Mouse (Mus musculus) stomach, embryonic 15.5 days (tissue): ENCODE measurements around the gene Tldc1. TPM values are rescaled to one million over a fixed set of nuclear protein-coding genes. Genes with fewer than 3 reads are reported as not detected.

ENCODE experiments used
- ATAC-seq: fragments of 200-750 bp; cut with Nextera tagmentation; 2 replicates; pipeline ENCODE4 v1.8.0; 2017; ENCODE audit warnings: low read depth, moderate number of reproducible peaks, moderate TSS enrichment; ENCODE audit not compliant: insufficient read depth, low FRiP score
- H3K27ac ChIP-seq: fragments of 300-500 bp; sonication (generic); 2 replicates; pipeline ENCODE4 v1.5.1; 2015; ENCODE audit warnings: mild to moderate bottlenecking, inconsistent platforms
- H3K27me3 ChIP-seq: fragments of 300-500 bp; sonication (generic); replicated peaks from 2 replicates; pipeline ENCODE4 v1.6.1; 2015; ENCODE audit warnings: inconsistent platforms
- H3K36me3 ChIP-seq: fragments of 300-500 bp; sonication (generic); 2 replicates; pipeline ENCODE4 v1.6.1; 2015; ENCODE audit warnings: inconsistent platforms
- H3K4me1 ChIP-seq: fragments of 300-500 bp; sonication (generic); 2 replicates; pipeline ENCODE4 v1.6.1; 2015; ENCODE audit warnings: inconsistent platforms
- H3K4me2 ChIP-seq: fragments of 300-500 bp; sonication (generic); 2 replicates; pipeline ENCODE4 v1.6.1; 2015; ENCODE audit warnings: mild to moderate bottlenecking, inconsistent platforms
- H3K4me3 ChIP-seq: fragments of 300-500 bp; sonication (generic); replicated peaks from 2 replicates; pipeline ENCODE4 v1.5.1; 2015; ENCODE audit warnings: inconsistent platforms
- H3K9ac ChIP-seq: fragments of 300-500 bp; sonication (generic); 2 replicates; pipeline ENCODE4 v1.6.1; 2015; ENCODE audit warnings: inconsistent platforms
- H3K9me3 ChIP-seq: fragments of 300-500 bp; sonication (generic); 2 replicates; pipeline ENCODE4 v1.6.1; 2016; ENCODE audit warnings: inconsistent platforms
- WGBS: fragments of 180-500 bp; shearing (Covaris S2); methylation state at CpG from one replicate; pipeline ENCODE4 v1.1.7; 2015; 5-methylcytosine and 5-hydroxymethylcytosine counted together
- polyA plus RNA-seq: library from polyadenylated mRNA; unstranded; fragments of >200 nt; fragmentation: Nextera tagmentation; extraction: Ambion mirVana; gene quantifications from 2 replicates; pipeline ENCODE4 v1.2.1, GENCODE M21; 2015

Gene Tldc1
- polyA plus RNA-seq, 1 experiment from 2014 or later: 12.9 TPM

DNA sequence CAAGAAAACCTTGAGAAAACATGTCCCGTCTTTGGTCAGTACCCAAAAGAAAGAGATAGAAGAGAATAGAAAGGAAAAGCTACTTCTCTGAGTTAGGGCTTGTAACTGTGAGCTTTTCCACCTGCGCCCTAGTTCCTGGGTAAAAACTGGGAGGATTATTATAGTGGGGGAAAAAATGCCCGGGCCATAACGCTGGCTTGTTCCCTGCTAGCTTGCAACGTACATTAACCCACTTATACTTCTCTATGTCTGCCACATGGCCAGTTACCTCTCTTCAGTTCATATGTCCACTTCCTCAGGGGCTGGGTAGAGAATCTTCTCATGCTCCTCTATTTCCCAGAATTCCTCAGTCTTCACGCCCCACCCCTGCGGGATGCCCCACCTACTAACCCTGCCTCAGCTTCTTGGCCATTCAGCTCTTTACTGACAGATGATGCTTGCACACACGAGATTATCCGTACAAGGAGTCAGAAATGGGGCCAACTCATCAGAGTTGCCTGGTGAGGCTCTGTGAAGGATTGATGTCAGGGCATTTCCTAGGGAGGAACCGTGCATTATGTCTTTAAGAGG, 41.8 kb downstream of the Tldc1 start:
- Histone ChIP-seq H3K9ac (no peak overlapping the region), H3K27ac (no peak overlapping the region), H3K4me2 (no peak overlapping the region), H3K4me1 (peaks cover 5% of the 10 kb centered on the region; the same call in 1 of the 2 replicates), H3K4me3 (no peak overlapping the region), H3K27me3 (no peaks in the 10 kb centered on the region), H3K9me3 (no peaks in the 10 kb centered on the region), H3K36me3 (no peaks in the 10 kb centered on the region)
- ATAC-seq: no peak
- WGBS: 84% methylated on average over 10 of the region's 10 CpGs

DNA sequence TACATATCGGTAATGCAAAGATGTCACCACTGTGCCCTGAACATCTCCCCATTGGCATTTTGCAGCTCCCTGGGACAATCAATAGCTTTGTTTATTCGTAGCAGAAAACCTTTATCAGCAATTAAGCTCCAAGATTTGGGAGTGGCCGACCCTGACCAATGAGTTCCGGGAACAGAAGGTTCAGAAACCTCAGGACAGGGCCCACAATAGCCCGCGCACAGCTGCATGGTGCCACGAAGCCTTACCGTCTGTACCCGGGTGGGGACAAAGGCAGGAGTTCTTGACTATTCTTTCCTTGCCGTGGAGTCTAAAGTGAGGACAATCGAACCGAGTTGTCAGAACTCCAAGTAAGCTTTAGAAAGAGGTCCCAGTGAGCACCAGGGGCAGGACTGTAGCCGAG, 46.1 kb downstream of the Tldc1 start:
- 69% methylated on average over 13 of the region's 13 CpGs for WGBS
- no peaks in the 10 kb centered on the region for H3K4me1 ChIP-seq
- no peak overlapping the region for H3K9ac ChIP-seq
- no peak for ATAC-seq
- H3K27ac ChIP-seq: no peak overlapping the region
- H3K27me3 ChIP-seq: no peaks in the 10 kb centered on the region
- H3K36me3 ChIP-seq: no peaks in the 10 kb centered on the region
- H3K9me3 ChIP-seq: no peaks in the 10 kb centered on the region
- H3K4me2 ChIP-seq: no peak overlapping the region
- H3K4me3 ChIP-seq: no peak overlapping the region

DNA sequence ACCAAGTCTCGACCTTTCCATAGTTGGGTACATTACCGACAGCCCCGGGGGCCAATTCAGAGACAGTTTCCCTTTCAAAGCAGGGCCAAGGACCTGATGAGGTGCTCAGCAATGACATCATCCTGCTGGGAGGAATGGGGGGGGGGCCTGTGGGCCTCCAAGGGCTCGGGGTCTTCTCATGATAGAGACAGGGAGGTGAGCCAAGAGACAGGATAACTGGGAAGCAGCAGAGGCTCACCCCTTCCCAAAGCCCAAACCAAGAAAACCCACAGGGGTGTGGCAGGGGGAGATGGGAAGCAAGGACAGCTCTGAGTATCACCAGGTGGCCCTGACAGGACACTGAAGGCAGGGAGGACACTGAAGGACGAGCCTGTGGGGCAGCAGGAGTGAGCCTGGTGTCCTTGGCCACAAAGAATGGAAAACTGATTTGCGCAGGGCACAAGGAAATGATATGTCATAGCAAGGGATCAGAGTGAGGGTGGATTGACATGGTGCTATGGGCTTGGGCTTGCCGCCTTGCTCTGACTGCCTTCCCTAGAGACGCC, 49.8 kb downstream of the Tldc1 start:
- Histone ChIP-seq H3K4me3 (no peak overlapping the region), H3K36me3 (no peaks in the 10 kb centered on the region), H3K4me2 (no peak overlapping the region), H3K4me1 (no peaks in the 10 kb centered on the region), H3K27me3 (no peaks in the 10 kb centered on the region), H3K9me3 (no peaks in the 10 kb centered on the region), H3K9ac (no peak overlapping the region), H3K27ac (no peak overlapping the region)
- no peak for ATAC-seq
- 84% methylated on average over 8 of the region's 8 CpGs for WGBS

DNA sequence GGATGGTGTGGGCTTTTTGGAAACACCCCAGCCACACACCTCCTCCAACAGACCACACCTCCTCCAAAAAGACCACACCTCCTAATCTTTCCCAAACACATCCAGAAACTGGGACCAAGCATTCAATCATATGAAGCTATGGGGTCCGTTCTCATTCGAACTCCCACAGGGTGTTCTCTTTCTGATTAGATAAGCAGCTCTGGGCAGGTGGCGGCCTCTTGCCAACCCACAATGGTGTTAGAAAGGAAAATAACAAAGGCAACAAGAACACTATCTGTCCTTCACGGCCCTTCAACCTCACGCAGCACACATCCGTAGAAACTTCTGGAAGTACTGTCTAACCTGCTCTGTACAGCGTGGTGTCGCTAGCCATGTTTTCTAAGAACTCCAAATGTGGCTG, 51.1 kb downstream of the Tldc1 start:
- Histone ChIP-seq H3K4me1 (no peaks in the 10 kb centered on the region), H3K27me3 (no peaks in the 10 kb centered on the region), H3K36me3 (no peaks in the 10 kb centered on the region), H3K9me3 (no peaks in the 10 kb centered on the region), H3K4me2 (no peak overlapping the region), H3K9ac (no peak overlapping the region), H3K4me3 (no peak overlapping the region), H3K27ac (no peak overlapping the region)
- no peak for ATAC-seq
- 73% methylated on average over 8 of the region's 8 CpGs for WGBS

DNA sequence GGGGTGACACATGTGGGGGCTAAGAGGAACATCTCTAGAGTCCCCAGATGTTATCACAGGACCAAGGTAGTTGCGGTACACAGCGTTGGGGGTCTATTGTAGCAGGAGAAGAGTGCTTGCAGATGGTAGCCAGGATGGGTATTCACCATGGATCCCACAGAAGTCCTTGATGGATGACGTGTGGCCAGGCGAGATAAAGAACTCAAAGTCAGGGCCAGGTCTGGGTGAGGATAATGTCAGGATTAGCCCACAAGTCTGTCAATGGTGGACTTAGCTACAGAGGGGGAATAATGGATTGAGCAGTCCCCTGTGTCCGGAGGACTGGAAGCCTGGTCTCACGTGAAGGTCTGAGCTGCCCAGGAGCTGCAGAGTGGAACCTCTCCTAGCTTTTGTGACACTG, 53.6 kb downstream of the Tldc1 start:
- no peak overlapping the region for H3K9ac ChIP-seq
- WGBS: 78% methylated on average over 6 of the region's 6 CpGs
- no peak for ATAC-seq
- no peaks in the 10 kb centered on the region for H3K9me3 ChIP-seq
- H3K36me3 ChIP-seq: no peaks in the 10 kb centered on the region
- H3K27me3 ChIP-seq: no peaks in the 10 kb centered on the region
- no peaks in the 10 kb centered on the region for H3K4me1 ChIP-seq
- H3K4me3 ChIP-seq: no peak overlapping the region
- no peak overlapping the region for H3K27ac ChIP-seq
- H3K4me2 ChIP-seq: no peak overlapping the region

DNA sequence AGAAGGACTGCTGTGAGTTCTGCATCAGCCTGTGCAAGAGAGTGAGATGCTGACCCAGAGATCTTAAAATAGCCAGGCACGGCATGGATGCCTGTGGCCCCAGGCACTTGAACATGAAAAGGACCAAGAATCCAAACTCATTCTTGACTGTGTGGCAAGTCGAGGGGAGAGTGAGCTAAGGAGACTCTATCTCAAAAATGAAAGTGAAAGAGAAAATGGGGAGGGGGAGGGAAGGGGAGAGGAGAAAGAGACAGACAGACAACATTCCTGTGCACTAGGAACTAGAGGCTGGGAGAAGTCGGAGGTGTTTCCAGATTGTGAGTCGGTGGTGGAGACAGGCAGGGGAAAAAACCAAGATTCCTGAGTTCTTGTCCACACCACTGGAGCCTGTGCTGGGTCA, 54.5 kb downstream of the Tldc1 start:
- no peaks in the 10 kb centered on the region for H3K9me3 ChIP-seq
- WGBS: 52% methylated on average over 4 of the region's 4 CpGs
- H3K36me3 ChIP-seq: no peaks in the 10 kb centered on the region
- no peak for ATAC-seq
- no peaks in the 10 kb centered on the region for H3K4me1 ChIP-seq
- H3K27me3 ChIP-seq: no peaks in the 10 kb centered on the region
- H3K27ac ChIP-seq: no peak overlapping the region
- no peak overlapping the region for H3K4me3 ChIP-seq
- no peak overlapping the region for H3K9ac ChIP-seq
- H3K4me2 ChIP-seq: no peak overlapping the region

DNA sequence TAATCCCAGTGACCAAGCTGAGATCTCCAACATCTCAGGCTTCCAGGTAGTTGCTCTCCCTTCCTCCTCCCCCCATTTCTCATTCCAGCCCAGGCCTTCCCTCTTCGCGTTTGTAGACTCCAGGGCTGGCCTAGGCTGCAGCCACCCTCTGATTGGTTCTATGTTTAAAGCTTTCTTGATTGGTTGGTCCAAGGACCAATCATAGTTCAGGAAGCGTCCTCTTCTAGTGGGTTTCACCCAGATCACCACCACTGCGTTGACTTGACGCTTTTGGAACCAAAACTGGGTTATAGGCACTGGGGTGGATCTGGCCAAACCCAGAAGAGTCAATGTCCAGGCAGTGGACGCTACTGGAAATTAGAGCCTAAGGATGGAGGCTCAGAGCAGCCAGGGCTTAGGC, 55.9 kb downstream of the Tldc1 start:
- no peaks in the 10 kb centered on the region for H3K36me3 ChIP-seq
- H3K4me1 ChIP-seq: no peaks in the 10 kb centered on the region
- H3K4me2 ChIP-seq: no peak overlapping the region
- no peak overlapping the region for H3K4me3 ChIP-seq
- H3K27ac ChIP-seq: no peak overlapping the region
- ATAC-seq: no peak
- H3K9me3 ChIP-seq: no peaks in the 10 kb centered on the region
- no peaks in the 10 kb centered on the region for H3K27me3 ChIP-seq
- H3K9ac ChIP-seq: no peak overlapping the region
- 54% methylated on average over 6 of the region's 6 CpGs for WGBS

DNA sequence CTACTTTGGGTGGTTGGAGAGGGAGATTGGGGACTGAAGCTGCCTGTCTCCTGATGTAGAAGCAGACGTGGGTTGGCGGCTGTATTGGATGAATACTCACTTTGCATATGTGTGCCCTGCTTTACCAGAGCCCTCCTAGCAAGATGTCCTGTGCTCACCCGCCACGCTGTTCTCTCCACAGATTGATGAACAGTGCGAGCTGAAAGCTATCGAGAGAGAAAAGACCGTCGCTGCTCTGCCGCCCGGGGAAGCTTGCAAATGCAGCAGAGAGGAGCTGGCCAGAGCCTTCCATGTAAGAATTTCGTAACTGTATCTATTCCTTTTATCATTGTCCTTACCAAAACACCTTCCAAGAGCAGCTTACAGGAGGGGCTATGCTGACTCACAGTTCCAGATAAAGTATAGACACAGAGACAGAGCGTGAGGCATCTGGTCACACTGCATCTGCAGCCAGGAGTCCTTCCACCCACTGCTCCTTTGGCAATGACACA, 59.2 kb downstream of the Tldc1 start:
- 71% methylated on average over 12 of the region's 12 CpGs for WGBS
- H3K9me3 ChIP-seq: no peaks in the 10 kb centered on the region
- ATAC-seq: no peak
- H3K27me3 ChIP-seq: no peaks in the 10 kb centered on the region
- H3K36me3 ChIP-seq: no peaks in the 10 kb centered on the region
- no peak overlapping the region for H3K27ac ChIP-seq
- no peak overlapping the region for H3K4me2 ChIP-seq
- H3K9ac ChIP-seq: no peak overlapping the region
- H3K4me3 ChIP-seq: no peak overlapping the region
- H3K4me1 ChIP-seq: peaks cover 14% of the 10 kb centered on the region

DNA sequence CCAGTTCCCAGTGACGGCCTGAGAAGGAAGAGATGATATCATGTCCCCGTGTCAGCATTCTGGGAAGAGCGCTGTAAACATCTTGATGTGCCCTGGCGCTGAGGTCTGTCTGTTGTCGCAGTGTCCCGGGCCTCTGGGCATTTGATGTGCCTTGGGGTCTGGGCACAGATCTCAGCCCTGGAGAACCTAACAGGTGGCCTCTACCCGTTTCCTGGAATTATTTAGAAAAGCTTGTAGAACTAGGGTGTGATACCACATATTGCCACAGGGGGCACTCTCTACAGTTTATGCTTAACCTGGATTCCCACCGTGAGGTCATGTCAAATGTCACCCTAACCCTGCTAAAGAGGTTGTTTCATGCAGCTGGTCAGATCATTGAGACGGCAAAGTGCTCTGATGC, 60.5 kb downstream of the Tldc1 start:
- Histone ChIP-seq H3K4me3 (no peak overlapping the region), H3K27ac (no peak overlapping the region), H3K4me2 (no peak overlapping the region), H3K9ac (no peak overlapping the region), H3K27me3 (no peaks in the 10 kb centered on the region), H3K4me1 (peaks cover 14% of the 10 kb centered on the region), H3K36me3 (no peaks in the 10 kb centered on the region), H3K9me3 (no peaks in the 10 kb centered on the region)
- 56% methylated on average over 9 of the region's 9 CpGs for WGBS
- no peak for ATAC-seq

DNA sequence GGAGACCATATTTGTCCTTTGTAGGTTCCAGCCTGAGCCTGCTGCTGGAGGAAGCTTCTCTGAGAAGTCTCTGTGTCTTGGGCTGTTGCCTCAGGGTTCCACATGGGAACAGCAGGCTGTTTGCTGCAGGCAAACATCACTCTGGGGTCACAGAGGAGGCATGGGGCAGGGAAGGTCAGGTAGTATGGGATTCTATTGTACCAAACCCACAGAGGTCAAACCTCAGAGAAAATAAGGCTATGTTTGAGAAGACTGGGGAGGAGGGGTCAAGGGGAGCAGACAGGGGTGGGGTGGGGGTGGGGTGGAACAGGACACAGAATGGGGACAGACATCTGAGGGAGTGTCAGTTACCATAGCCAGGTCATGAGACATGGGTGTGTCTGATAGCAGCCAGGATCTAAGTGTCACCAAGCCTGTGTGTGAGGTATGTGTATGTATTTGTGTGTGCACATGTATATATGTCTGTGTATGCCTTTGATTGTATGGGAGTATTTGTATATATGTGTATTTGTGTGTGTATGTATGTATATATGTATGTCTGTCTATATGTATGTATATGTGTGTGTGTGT, 61.4 kb downstream of the Tldc1 start:
- Histone ChIP-seq H3K4me3 (no peak overlapping the region), H3K27me3 (no peaks in the 10 kb centered on the region), H3K36me3 (no peaks in the 10 kb centered on the region), H3K9ac (no peak overlapping the region), H3K27ac (no peak overlapping the region), H3K4me1 (peaks cover 14% of the 10 kb centered on the region), H3K9me3 (no peaks in the 10 kb centered on the region), H3K4me2 (no peak overlapping the region)
- ATAC-seq: peak; percentile 41

DNA sequence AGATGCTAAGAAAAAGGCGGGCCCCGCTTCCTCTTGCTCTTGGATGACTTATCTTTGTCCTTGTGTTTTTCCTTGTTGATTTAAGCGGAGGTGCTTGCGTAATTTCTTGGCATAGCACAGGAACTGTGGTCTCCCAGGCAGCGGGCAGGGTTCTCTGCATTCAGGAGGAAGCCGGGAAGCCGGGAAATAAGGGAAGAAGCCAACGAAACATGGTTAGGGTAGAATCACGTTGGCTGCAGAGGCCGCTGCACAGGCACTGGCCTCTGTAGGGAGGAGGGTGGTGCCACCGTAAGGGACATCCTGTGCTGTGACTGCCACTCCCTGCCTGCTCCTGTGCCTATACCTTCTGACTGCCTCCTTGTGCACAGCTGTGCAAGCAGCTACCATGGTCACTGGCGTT, 63.0 kb downstream of the Tldc1 start:
- no peaks in the 10 kb centered on the region for H3K36me3 ChIP-seq
- no peaks in the 10 kb centered on the region for H3K9me3 ChIP-seq
- WGBS: 43% methylated on average over 12 of the region's 12 CpGs
- H3K4me3 ChIP-seq: no peak overlapping the region
- ATAC-seq: peak; percentile 67
- H3K4me2 ChIP-seq: 0 out of 2 replicates have a peak overlapping the region, but pooled peaks have one; percentile 3
- no peaks in the 10 kb centered on the region for H3K27me3 ChIP-seq
- H3K9ac ChIP-seq: no peak overlapping the region
- peaks cover 14% of the 10 kb centered on the region for H3K4me1 ChIP-seq
- H3K27ac ChIP-seq: peak overlapping the region; percentile 63

DNA sequence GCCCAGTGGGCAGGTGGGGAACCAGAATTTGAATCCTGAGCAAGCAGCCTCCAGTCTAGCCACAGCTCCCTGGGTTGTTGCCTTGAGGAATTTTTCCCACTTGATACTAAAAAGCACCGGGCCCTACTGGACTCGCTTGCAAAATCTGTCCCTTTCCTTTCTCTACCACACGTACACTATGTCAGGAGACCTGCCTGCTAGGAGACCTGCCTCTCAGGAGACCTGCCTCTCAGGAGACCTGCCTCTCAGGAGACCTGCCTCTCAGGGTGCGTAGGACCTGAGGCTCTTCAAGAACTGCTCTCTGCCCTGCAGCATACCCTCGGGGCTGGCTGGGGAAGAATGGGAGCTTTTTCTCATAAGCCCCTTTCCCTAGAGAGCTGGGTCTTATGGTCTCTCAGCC, 64.8 kb downstream of the Tldc1 start:
- Histone ChIP-seq H3K27me3 (no peaks in the 10 kb centered on the region), H3K27ac (no peak overlapping the region), H3K9me3 (no peaks in the 10 kb centered on the region), H3K4me1 (peaks cover 14% of the 10 kb centered on the region), H3K4me2 (no peak overlapping the region), H3K4me3 (no peak overlapping the region), H3K36me3 (no peaks in the 10 kb centered on the region), H3K9ac (no peak overlapping the region)
- 81% methylated on average over 5 of the region's 5 CpGs for WGBS
- no peak for ATAC-seq
